Mouse (Mus musculus): Measurements from ENCODE around the gene Eddm3b. TPM values are rescaled to one million over a fixed set of nuclear protein-coding genes. Genes with fewer than 3 reads are reported as not detected.

Gene Eddm3b
- polyA plus RNA-seq, 1 experiment from 2014 or later = not detected

DNA sequence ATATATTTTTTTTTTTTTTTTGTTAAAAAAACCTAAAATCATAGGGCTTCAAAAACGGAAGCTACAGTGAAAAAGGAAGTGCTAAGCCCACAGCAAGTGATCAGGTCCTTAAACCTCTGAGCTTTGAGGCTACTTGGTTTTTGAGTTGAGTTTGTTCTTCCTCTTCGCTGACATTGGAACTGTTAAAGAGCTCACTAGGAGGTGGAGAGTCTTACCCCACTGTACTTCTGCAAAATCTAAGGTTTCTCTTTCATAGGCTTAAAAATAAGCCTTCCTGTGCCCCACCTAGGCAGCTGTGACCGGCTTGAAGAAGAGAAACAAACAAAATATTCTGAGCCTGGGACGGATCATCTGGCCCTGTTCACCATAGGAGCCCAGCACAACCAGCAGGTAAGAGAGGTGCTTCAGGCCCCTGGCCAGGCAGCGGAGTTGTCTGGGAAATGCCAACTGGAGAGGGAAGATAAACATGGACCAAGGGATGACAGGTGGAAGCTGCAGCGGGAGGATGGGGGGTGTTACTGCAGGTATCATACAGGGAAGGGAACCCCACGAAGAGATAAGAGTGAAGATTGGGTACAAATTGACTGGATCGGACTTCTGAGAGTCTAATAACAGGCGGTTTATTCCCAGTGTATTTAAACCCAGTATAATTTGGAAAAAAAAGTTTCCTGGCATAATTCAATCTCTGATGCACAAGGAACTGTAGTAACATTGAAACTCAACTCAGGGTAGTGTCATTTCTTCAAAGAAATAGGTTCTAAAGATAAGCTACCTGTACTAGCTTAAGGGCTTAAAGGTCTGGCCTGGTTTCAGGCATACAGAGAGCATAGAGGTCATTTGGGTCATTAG, 14.8 kb downstream of the Eddm3b start:
- Histone ChIP-seq H3K9me3 (ENCODE audit: control insufficient read depth, low read length) (no peaks in the 10 kb centered on the region), H3K27ac (ENCODE audit: low read depth, low read length) (no peak overlapping the region), H3K4me2 (ENCODE audit: low read depth, low read length, severe bottlenecking) (no peak overlapping the region), H3K4me3 (ENCODE audit: low read depth, low read length) (no peak overlapping the region), H3K9ac (ENCODE audit: low read length) (no peak overlapping the region), H3K27me3 (ENCODE audit: control insufficient read depth, insufficient read depth, low read length) (no peaks in the 10 kb centered on the region), H3K4me1 (replicated peaks; ENCODE audit: control insufficient read depth, insufficient read depth, low read length) (no peaks in the 10 kb centered on the region), H3K36me3 (ENCODE audit: control insufficient read depth, insufficient read depth, low read length) (no peaks in the 10 kb centered on the region)
- ATAC-seq (replicated peaks; ENCODE audit: low FRiP score) (no peak), DNase-seq (ENCODE audit: low spot score) (no peak)
- 85% methylated on average over 9 of the region's 9 CpGs for WGBS

DNA sequence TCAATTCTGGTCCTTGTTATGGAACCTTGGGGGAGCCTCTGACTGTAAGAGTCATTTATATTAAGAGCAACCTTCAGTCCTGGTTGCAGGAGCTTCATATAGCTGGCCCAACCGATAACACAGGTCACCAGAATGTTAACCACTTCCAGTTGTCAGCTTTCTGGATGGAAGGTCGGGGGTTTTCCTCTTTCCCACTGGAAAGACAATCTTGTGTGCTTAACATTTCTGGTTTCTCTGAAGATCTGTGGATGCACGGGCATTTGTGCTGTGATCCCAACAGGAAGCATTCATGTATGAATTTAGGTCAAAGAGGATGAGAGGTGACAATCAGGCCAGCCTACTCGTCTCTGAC, 15.4 kb downstream of the Eddm3b start:
- DNase-seq (ENCODE audit: low spot score) (no peak), ATAC-seq (replicated peaks; ENCODE audit: low FRiP score) (no peak)
- 82% methylated on average over 4 of the region's 4 CpGs for WGBS
- Histone ChIP-seq H3K4me2 (ENCODE audit: low read depth, low read length, severe bottlenecking) (no peak overlapping the region), H3K4me1 (replicated peaks; ENCODE audit: control insufficient read depth, insufficient read depth, low read length) (no peaks in the 10 kb centered on the region), H3K9ac (ENCODE audit: low read length) (no peak overlapping the region), H3K27ac (ENCODE audit: low read depth, low read length) (no peak overlapping the region), H3K4me3 (ENCODE audit: low read depth, low read length) (no peak overlapping the region), H3K36me3 (ENCODE audit: control insufficient read depth, insufficient read depth, low read length) (no peaks in the 10 kb centered on the region), H3K27me3 (ENCODE audit: control insufficient read depth, insufficient read depth, low read length) (no peaks in the 10 kb centered on the region), H3K9me3 (ENCODE audit: control insufficient read depth, low read length) (no peaks in the 10 kb centered on the region)

DNA sequence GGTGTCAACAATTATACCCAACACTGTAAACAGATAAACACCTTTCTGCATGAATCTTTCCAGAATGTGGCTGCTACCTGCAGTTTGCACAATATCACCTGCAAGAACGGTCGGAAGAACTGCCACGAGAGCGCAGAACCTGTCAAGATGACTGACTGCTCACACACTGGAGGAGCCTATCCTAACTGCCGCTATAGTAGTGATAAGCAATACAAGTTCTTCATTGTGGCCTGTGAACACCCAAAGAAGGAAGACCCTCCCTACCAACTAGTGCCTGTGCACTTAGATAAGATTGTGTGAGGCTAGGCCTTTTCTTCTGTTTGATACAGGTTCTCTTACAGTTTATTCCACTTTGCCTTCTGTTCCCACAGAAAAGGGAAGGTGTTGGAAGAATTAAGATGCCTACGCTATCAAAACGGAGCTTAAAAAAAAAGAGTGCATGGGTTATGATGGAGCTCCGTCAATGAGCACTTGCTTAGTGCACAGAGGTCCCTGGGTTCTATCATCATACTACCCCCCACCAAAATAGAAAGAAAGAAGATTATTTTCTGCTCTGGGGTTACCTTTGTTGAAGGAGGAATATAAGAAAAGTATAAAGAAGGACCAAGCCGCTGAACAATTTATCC, 16.2 kb downstream of the Eddm3b start:
- Histone ChIP-seq H3K36me3 (ENCODE audit: control insufficient read depth, insufficient read depth, low read length) (no peaks in the 10 kb centered on the region), H3K9ac (ENCODE audit: low read length) (no peak overlapping the region), H3K27me3 (ENCODE audit: control insufficient read depth, insufficient read depth, low read length) (no peaks in the 10 kb centered on the region), H3K4me3 (ENCODE audit: low read depth, low read length) (no peak overlapping the region), H3K27ac (ENCODE audit: low read depth, low read length) (no peak overlapping the region), H3K9me3 (ENCODE audit: control insufficient read depth, low read length) (no peaks in the 10 kb centered on the region), H3K4me2 (ENCODE audit: low read depth, low read length, severe bottlenecking) (no peak overlapping the region), H3K4me1 (replicated peaks; ENCODE audit: control insufficient read depth, insufficient read depth, low read length) (no peaks in the 10 kb centered on the region)
- ATAC-seq (replicated peaks; ENCODE audit: low FRiP score) = no peak
- no peak for DNase-seq (ENCODE audit: low spot score)
- 90% methylated on average over 9 of the region's 9 CpGs for WGBS

DNA sequence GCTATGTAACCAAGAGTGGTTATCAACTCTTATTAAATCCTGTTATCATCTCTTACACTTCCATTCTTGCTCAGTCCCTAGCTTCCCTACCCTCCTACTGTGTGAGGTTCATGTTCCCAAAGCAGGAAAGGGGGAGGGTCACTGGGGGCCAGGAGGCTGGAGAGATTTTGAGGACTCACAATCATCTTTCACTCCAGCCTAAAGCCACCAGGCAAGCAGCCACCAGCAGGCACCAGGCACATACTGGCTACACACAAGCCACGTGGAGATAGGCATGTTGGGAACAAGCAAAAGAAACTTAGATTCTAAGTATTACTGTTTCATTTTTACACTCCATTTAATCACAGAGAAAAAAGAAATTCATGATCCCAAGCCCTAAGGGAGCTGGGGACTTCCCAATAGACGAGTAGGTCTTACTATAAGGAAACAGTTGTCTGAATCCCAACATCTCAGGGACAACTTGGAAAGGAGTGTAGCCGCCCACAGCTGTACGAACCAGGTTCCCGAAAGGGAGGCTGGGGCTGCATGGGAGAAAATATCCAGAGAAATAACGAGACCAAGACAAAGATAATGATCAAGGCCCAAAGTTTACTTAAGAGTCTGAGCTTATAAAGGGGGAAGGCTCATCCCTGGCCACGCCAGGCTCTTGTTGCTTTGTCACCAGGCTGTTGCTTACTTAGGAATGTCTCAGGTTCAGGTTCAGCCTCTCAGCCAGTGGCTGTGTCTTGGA, 17.0 kb downstream of the Eddm3b start:
- 74% methylated on average over 7 of the region's 7 CpGs for WGBS
- Histone ChIP-seq H3K27ac (ENCODE audit: low read depth, low read length) (no peak overlapping the region), H3K4me3 (ENCODE audit: low read depth, low read length) (no peak overlapping the region), H3K9me3 (ENCODE audit: control insufficient read depth, low read length) (no peaks in the 10 kb centered on the region), H3K36me3 (ENCODE audit: control insufficient read depth, insufficient read depth, low read length) (no peaks in the 10 kb centered on the region), H3K4me1 (replicated peaks; ENCODE audit: control insufficient read depth, insufficient read depth, low read length) (no peaks in the 10 kb centered on the region), H3K4me2 (ENCODE audit: low read depth, low read length, severe bottlenecking) (no peak overlapping the region), H3K27me3 (ENCODE audit: control insufficient read depth, insufficient read depth, low read length) (no peaks in the 10 kb centered on the region), H3K9ac (ENCODE audit: low read length) (no peak overlapping the region)
- DNase-seq (ENCODE audit: low spot score) = no peak
- ATAC-seq (replicated peaks; ENCODE audit: low FRiP score) = no peak

DNA sequence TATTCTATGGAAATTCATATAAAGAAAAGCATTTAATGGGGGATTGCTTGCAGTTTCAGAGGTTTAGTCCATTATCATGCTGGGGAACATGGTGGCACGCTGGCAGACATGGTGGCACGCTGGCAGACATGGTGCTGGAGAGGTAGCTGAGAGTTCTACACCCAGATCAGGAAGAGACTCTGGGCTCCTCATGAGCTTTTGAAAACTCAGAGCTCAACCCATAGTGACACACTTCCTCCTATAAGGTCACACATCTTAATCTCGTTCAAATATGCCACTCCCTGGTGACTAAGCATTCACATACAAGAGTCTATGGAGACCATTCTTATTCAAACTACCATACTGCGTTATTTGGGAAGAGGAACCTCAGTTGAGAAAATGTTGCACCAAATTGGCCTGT, 18.1 kb downstream of the Eddm3b start:
- no peak overlapping the region for H3K9ac ChIP-seq (ENCODE audit: low read length)
- WGBS = 90% methylated on average over 4 of the region's 4 CpGs
- no peak overlapping the region for H3K4me2 ChIP-seq (ENCODE audit: low read depth, low read length, severe bottlenecking)
- DNase-seq (ENCODE audit: low spot score) (no peak), ATAC-seq (replicated peaks; ENCODE audit: low FRiP score) (no peak)
- H3K4me1 ChIP-seq (replicated peaks; ENCODE audit: control insufficient read depth, insufficient read depth, low read length) = no peaks in the 10 kb centered on the region
- no peak overlapping the region for H3K27ac ChIP-seq (ENCODE audit: low read depth, low read length)
- no peaks in the 10 kb centered on the region for H3K27me3 ChIP-seq (ENCODE audit: control insufficient read depth, insufficient read depth, low read length)
- no peak overlapping the region for H3K4me3 ChIP-seq (ENCODE audit: low read depth, low read length)
- no peaks in the 10 kb centered on the region for H3K36me3 ChIP-seq (ENCODE audit: control insufficient read depth, insufficient read depth, low read length)
- no peaks in the 10 kb centered on the region for H3K9me3 ChIP-seq (ENCODE audit: control insufficient read depth, low read length)

DNA sequence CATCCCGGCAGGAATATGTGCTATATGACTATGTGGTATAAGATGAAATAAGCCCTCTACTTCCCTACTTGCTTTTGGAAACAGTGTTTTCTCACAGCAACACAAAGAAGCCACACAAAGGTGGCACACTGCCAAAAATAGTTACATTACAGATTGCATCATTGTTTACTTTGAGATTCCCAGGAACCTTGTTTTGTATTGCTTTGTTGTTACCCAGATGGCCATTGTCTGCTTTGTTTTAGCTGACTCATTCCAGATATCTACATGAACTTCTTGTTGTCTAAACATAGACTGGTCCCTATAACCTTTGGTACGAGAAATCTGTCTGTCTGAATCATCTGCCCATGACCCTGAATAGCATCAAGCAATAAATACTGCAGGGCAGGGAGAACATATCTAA, 26.1 kb downstream of the Eddm3b start:
- no peaks in the 10 kb centered on the region for H3K4me1 ChIP-seq (replicated peaks; ENCODE audit: control insufficient read depth, insufficient read depth, low read length)
- no peak overlapping the region for H3K9ac ChIP-seq (ENCODE audit: low read length)
- H3K36me3 ChIP-seq (ENCODE audit: control insufficient read depth, insufficient read depth, low read length) = no peaks in the 10 kb centered on the region
- no peak overlapping the region for H3K4me3 ChIP-seq (ENCODE audit: low read depth, low read length)
- H3K27me3 ChIP-seq (ENCODE audit: control insufficient read depth, insufficient read depth, low read length) = no peaks in the 10 kb centered on the region
- 76% methylated on average over 2 of the region's 2 CpGs for WGBS
- no peaks in the 10 kb centered on the region for H3K9me3 ChIP-seq (ENCODE audit: control insufficient read depth, low read length)
- no peak for ATAC-seq (replicated peaks; ENCODE audit: low FRiP score)
- no peak for DNase-seq (ENCODE audit: low spot score)
- H3K27ac ChIP-seq (ENCODE audit: low read depth, low read length) = no peak overlapping the region
- no peak overlapping the region for H3K4me2 ChIP-seq (ENCODE audit: low read depth, low read length, severe bottlenecking)

DNA sequence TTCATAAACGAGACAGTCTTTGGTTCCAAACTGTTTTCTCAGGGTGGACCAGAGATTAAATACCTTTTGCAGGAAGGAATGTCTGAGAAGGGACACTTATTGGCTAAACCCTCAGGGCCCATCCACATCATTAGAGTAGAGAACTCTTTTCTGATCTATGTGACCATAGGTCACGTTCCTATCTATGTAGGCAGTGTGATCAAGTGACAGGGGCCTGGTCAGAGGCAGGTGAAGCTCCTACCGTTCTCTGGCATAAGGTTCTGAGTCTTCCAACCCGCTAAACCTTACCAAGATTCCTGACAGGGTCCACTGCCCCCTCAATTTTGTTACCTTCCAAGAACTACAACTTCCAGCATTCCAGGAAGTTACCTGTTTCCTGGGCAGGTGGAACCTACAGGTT, 27.9 kb downstream of the Eddm3b start:
- Histone ChIP-seq H3K27ac (ENCODE audit: low read depth, low read length) (no peak overlapping the region), H3K4me1 (replicated peaks; ENCODE audit: control insufficient read depth, insufficient read depth, low read length) (no peaks in the 10 kb centered on the region), H3K36me3 (ENCODE audit: control insufficient read depth, insufficient read depth, low read length) (no peaks in the 10 kb centered on the region), H3K4me3 (ENCODE audit: low read depth, low read length) (no peak overlapping the region), H3K27me3 (ENCODE audit: control insufficient read depth, insufficient read depth, low read length) (no peaks in the 10 kb centered on the region), H3K9ac (ENCODE audit: low read length) (no peak overlapping the region), H3K9me3 (ENCODE audit: control insufficient read depth, low read length) (no peaks in the 10 kb centered on the region), H3K4me2 (ENCODE audit: low read depth, low read length, severe bottlenecking) (no peak overlapping the region)
- no peak for ATAC-seq (replicated peaks; ENCODE audit: low FRiP score)
- WGBS = 88% methylated on average over 4 of the region's 4 CpGs
- DNase-seq (ENCODE audit: low spot score) = no peak

DNA sequence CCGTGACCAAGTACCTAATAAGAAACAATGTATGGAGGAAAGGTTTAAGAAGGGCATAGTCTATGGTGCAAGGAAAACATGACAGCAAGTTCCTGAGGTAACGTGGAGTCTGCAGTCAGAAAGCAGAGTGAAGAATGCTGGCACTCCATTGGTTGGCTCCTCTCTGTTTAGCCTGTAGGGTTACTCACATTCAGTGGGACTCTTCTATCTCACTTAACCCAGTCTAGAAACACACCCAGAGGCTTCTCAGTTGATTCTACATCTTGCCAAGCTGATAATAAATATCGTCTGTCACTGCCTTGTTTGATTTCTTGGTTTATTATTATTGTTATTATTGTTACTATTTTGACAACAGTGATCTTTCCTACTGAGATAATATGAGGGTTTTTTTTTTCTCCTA, 28.3 kb downstream of the Eddm3b start:
- Histone ChIP-seq H3K36me3 (ENCODE audit: control insufficient read depth, insufficient read depth, low read length) (no peaks in the 10 kb centered on the region), H3K9me3 (ENCODE audit: control insufficient read depth, low read length) (no peaks in the 10 kb centered on the region), H3K27me3 (ENCODE audit: control insufficient read depth, insufficient read depth, low read length) (no peaks in the 10 kb centered on the region), H3K4me2 (ENCODE audit: low read depth, low read length, severe bottlenecking) (no peak overlapping the region), H3K4me1 (replicated peaks; ENCODE audit: control insufficient read depth, insufficient read depth, low read length) (no peaks in the 10 kb centered on the region), H3K9ac (ENCODE audit: low read length) (no peak overlapping the region), H3K27ac (ENCODE audit: low read depth, low read length) (no peak overlapping the region), H3K4me3 (ENCODE audit: low read depth, low read length) (no peak overlapping the region)
- no peak for ATAC-seq (replicated peaks; ENCODE audit: low FRiP score)
- WGBS = 86% methylated on average over 3 of the region's 3 CpGs
- no peak for DNase-seq (ENCODE audit: low spot score)
